Mouse (Mus musculus): Measurements from ENCODE around the gene Pno1.

Pno1 gene

DNA sequence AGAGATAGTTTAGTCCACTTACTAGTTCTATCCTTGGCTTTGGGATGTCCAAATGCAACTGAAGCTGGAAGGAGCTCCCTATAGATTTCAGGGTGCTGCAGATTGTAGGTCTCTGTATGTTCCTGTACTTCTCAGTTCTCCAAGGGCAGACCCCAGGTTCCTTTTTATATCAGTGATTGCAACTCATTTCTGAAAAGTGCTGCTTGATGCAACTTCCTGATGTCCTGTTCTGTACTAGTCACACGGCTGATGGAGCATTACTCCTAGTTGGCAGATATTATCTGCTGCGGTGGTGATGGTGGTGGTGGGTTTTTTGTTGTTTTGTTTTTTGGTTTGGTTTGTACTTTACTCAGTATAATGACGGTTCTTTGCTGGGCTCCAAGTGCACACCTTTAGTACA lies 30.6 kb downstream of the Pno1 start:
- DNase-seq (ENCODE audit: low spot score), result no peak

DNA sequence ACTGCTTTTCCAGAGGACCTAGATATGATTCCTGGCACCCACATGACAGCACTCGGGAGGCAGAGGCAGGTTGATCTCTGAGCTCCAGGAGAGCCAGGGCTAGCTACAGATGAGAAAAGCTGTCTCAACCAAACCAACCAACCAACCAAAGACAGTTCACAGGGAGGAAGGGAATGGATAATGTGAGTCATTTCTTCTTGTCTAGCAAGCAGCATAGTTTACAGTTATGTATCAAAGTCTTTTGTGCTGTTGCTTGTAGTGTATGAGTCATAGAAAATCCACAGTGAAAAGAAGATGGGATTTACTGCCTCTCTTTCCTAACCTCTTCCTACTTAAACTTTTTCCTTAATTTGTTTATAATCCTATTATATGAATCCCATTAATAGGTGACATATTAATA lies 34.7 kb downstream of the Pno1 start:
- DNase-seq (ENCODE audit: low spot score), result no peak

DNA sequence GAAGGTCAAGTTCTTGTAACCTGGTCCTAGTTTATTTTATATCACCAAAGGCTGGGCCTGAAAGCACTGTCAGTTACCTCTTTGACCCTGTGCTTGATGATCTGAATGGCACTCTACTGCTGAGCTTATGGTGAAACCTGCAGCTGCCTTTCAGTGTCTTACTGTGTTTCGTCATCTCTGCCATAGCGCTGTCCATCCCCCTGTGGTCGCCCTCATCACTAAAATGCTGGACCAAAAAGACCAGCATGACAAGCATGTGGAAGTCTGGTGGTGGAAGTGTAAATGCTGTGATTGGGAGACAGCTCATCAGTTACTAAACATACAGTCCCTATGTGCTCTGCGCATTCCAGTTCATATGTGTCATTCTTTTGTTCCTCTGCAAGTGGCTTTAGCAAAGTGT lies 39.1 kb downstream of the Pno1 start:
- no peak for DNase-seq (ENCODE audit: low spot score)

DNA sequence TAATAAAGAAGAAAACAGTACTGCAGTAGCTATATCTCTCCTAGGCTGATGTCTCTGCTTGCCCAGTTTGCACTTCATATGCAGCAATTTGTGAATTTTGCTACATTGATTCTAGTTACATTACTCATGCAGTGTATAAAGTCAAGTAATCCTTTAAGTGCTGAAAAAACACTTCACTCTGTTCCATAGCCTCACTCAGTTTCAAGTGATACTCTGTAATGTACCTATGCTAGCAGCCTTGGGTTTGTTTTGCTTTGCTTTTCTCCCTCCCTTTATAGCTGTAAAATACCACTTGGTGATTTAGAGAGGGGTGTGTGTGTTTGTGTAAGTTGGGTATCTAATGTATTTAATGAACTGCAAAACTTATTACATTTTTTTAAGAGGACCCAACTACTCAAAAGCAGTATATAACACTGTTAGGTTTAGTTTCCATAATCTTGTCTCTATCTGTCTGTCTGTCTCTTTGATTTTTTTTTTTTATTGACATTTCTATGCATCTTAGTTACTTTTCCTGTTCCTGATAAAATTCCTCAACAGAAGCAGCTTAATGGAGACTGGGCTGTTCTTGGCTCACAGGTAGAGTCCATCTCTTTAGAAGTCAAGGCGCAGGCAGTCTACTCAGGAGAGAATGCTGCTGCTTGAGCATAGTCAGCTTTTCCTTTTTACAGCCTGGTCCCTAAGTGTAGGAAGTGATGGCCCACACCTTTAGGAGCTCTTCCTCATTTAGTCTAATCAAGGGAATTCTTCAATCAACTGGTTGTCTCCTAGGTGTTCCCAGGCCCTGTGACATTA lies 40.2 kb downstream of the Pno1 start:
- no peak for DNase-seq (ENCODE audit: low spot score)

DNA sequence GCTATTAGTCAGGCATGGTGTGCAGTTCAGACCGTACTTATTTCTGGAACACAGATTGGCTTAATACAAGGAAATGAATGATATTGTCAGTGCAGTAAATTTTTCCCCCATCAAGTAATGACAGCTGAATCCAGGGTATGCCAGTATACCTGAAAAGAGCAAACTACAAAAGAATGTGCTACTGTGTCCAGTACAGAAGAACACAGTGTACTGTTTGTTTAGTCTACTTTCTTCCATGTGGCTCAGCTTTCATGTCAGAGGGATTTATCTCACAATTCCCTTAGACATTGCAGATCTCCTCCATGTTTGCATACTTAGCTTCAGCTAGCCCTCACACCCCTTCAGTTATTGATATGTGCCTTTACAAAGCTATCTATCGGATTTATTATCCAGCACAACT lies 42.1 kb downstream of the Pno1 start:
- DNase-seq (ENCODE audit: low spot score), result no peak

DNA sequence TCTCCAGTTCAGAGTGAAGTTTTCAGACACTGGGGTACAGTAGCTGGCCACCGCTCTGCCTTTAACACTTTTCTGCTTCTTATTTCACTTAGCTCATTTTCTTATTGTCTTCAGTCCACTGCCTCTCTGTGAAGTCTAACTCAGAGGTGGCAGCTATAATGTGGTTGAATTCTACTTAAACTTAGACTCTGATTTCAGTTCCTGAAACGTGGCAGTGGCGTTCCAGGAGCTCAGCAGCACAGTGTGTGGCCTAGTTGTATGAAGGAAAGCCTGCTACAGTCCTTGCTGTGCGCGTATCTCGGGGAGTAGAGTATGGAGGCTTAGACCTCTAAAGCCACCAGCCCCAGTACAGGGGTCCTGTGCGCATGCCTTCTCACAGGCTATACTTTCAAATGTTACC lies 44.7 kb downstream of the Pno1 start:
- DNase-seq (ENCODE audit: low spot score), result no peak

DNA sequence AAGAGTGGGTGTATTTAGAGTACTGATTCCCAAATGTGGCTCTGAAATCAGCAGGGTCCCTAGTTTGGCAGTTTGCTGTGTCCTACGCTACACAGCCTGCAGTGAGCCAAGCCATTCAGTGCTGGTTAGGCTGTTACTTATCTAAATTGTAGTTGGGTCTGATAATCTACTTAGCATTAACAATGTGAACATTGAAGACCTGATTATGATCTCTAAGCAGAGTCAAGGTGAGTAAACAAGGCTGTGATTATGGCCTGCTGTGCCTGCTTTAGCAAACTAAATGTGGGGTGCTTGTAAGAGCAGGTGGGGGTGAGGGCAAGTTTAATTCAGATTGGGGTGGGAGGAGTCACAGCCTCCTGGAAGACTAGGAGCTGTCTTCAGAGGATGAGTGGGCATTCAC lies 47.4 kb downstream of the Pno1 start:
- no peak for DNase-seq (ENCODE audit: low spot score)

DNA sequence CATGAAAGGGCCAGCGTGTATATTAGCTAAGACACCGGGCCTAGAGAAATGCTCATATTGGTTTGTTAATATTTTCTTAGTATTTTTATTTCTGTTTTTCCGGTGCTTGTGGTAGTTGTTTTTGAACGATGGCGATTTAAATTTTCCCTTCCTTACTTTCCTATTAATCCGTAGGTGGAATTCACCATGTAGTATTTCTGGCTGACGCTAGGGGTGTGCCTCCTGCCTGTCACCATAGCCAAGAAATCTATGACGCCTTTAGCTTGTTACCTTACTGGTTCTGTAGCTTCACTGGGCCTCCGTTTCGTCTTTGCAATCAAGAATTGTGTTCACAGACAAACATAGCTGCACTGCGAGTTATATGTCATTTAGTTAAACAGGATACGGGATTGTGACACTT lies 51.1 kb downstream of the Pno1 start:
- DNase-seq (ENCODE audit: low spot score), result peak; percentile 55

DNA sequence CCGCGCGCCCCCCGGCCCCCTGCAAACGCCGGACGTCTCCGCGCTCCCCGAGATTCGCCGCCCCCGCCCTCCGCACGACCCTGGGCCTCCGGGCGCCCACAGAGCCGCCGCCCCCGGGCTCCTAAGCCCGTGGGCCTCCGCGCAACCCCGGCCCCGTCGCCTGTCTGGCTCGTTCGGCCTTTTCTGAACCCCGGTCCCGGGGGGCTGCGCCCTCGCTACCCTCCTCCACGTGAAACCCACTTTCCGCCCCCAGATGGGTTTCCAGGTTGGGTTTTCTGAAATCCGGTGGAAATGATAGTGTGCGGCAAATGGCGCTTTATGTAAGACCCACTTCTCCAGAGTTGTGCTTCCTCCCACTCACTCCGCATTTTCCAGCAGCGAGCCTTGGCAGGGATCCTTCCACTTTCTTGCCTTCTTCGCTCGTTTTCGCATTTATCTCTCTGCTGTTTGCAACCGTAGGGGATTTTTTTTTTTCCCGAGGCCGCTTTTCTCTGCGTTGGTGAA lies 51.6 kb downstream of the Pno1 start:
- DNase-seq (ENCODE audit: low spot score), result peak; percentile 62

DNA sequence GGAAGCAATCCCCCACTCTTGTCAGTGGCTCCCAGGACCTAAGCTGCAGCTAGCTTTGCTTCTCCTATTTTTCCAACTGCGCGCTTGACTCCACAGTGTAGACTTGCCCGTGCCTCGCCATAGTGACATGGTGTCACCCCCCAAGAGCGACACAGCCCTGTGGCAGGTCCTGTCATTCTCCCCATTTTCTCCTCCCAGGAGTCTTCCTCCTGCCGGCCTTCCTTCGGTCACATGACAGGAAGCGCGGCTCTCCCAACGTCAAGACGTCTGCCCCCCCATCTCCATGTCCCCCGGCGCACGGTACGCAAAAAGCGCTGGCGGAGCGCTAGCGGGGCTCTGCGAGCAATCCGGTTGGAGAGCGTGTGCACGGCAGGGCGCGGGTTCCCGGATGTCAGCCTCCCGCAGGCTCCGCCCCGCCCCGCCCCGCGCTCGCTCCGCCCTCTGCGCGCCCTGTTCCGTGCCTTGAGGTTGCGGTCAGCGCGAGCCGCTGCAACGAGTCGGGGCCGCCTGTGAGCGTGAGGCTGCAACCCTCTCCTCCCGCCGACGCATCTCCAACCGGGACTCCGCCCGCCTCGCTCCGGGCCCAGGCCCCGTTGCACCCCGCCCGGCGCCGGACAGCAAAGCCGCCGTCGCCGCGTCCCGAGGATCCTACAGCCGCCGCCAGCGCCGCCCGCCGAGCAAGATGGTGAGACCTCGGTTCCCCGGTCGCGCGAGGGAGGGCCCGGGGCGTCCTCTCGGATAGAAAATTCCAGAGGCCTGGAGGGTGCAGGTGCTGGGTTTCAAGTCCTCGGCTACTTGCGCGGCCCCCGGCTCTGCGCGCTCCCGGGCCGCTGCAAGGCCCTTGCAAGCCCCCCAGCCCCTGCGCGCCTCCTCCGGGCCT lies 52.3 kb downstream of the Pno1 start, which contains the start of gene Ppp3r1:
Gene Ppp3r1, plus strand, starts transcription at position 406 of the 880 bp plus-strand sequence.
- DNase-seq (ENCODE audit: low spot score), result peak; percentile 94
